Mouse (Mus musculus) CH12.LX (cell line): Measurements from ENCODE around the gene Alpk3. TPM values are rescaled to one million over a fixed set of nuclear protein-coding genes. Genes with fewer than 3 reads are reported as not detected.

Source experiments
- DNase-seq: peaks from one replicate; pipeline ENCODE4 v3.0.0-alpha.2; 2013; ENCODE audit errors: extremely low read depth
- H3K27ac ChIP-seq: 2 replicates; pipeline ENCODE4 v1.5.1; 2012; ENCODE audit warnings: low read depth, mild to moderate bottlenecking, control low read depth, moderate library complexity; ENCODE audit not compliant: insufficient read depth
- H3K27me3 ChIP-seq: replicated peaks from 2 replicates; pipeline ENCODE3; 2012; ENCODE audit warnings: inconsistent platforms
- H3K36me3 ChIP-seq, 2 experiments: replicated peaks in 1 of 2; 2 replicates each; pipeline versions ENCODE3 to v1.6.1; 2012; ENCODE audit warnings: inconsistent platforms in 1 of 2, low read length in 1 of 2, mild to moderate bottlenecking in 1 of 2, mixed read lengths in 1 of 2, moderate library complexity in 1 of 2; ENCODE audit not compliant: control insufficient read depth in 1 of 2, insufficient read depth in 1 of 2
- H3K4me1 ChIP-seq, 2 experiments: 2 replicates each; pipeline ENCODE4 v1.6.1; 2012; ENCODE audit warnings: inconsistent platforms in 1 of 2, moderate library complexity in 1 of 2; ENCODE audit not compliant: insufficient read depth in 2 of 2, control insufficient read depth in 1 of 2
- H3K4me2 ChIP-seq: 2 replicates; pipeline ENCODE4 v1.6.1; 2012; ENCODE audit warnings: low read depth, mild to moderate bottlenecking, control low read depth; ENCODE audit not compliant: poor library complexity, insufficient read depth, severe bottlenecking
- H3K4me3 ChIP-seq, 3 experiments: fragments of 150-350 bp in 1 of 3; sonication (generic) in 1 of 3; replicated peaks in 1 of 3; 2 replicates each; pipeline versions ENCODE3 to v1.5.1; 2011 to 2012; ENCODE audit warnings: low read depth in 2 of 3, low read length in 2 of 3, mild to moderate bottlenecking in 2 of 3, moderate library complexity in 2 of 3, control low read depth in 1 of 3, improper control_type of control experiment in 1 of 3, inconsistent platforms in 1 of 3, mixed read lengths in 1 of 3; ENCODE audit not compliant: poor library complexity in 1 of 3
- H3K79me2 ChIP-seq: replicated peaks from 2 replicates; pipeline ENCODE4 v1.6.1; 2012; ENCODE audit warnings: mild to moderate bottlenecking, moderate library complexity; ENCODE audit not compliant: control insufficient read depth, poor library complexity, insufficient read depth, severe bottlenecking; ENCODE audit errors: extremely low read depth
- H3K9ac ChIP-seq: 2 replicates; pipeline ENCODE4 v1.6.1; 2012; ENCODE audit warnings: low read depth, mild to moderate bottlenecking, control low read depth, moderate library complexity; ENCODE audit not compliant: insufficient read depth
- H3K9me3 ChIP-seq: replicated peaks from 2 replicates; pipeline ENCODE3; 2012; ENCODE audit warnings: low read length, inconsistent platforms, mixed read lengths
- BHLHE40 ChIP-seq: IDR thresholded peaks from 2 replicates; pipeline ENCODE4 v1.6.1; 2011; ENCODE audit warnings: mild to moderate bottlenecking, low read depth, low read length, improper control_type of control experiment
- CHD2 ChIP-seq: IDR thresholded peaks from 2 replicates; pipeline ENCODE4 v1.6.1; 2011; ENCODE audit warnings: low read length, improper control_type of control experiment
- CTCF ChIP-seq, 2 experiments: IDR thresholded peaks in 1 of 2; conservative IDR thresholded peaks in 1 of 2; 2 replicates each; pipeline ENCODE4 v1.5.1; 2011 to 2012; ENCODE audit warnings: low read depth in 2 of 2, low read length in 2 of 2, improper control_type of control experiment in 1 of 2, inconsistent platforms in 1 of 2, mild to moderate bottlenecking in 1 of 2, moderate library complexity in 1 of 2
- E2F4 ChIP-seq: IDR thresholded peaks from 2 replicates; pipeline ENCODE4 v1.6.1; 2011; ENCODE audit warnings: low read depth, low read length, improper control_type of control experiment; ENCODE audit not compliant: insufficient replicate concordance
- ELF1 ChIP-seq: IDR thresholded peaks from 2 replicates; pipeline ENCODE4 v1.6.1; 2014; ENCODE audit warnings: low read depth, mild to moderate bottlenecking, inconsistent platforms, low read length, improper control_type of control experiment
- EP300 ChIP-seq: IDR thresholded peaks from 2 replicates; pipeline ENCODE4 v1.6.1; 2011; ENCODE audit warnings: low read length, improper control_type of control experiment
- ETS1 ChIP-seq: conservative IDR thresholded peaks from 2 replicates; pipeline ENCODE4 v1.6.1; 2012; ENCODE audit warnings: low read depth, mild to moderate bottlenecking, inconsistent platforms, low read length, improper control_type of control experiment, moderate library complexity
- GABPA ChIP-seq: IDR thresholded peaks from 2 replicates; pipeline ENCODE4 v1.6.1; 2012; ENCODE audit warnings: low read depth, low read length, improper control_type of control experiment, inconsistent platforms; ENCODE audit not compliant: insufficient replicate concordance
- HCFC1 ChIP-seq: IDR thresholded peaks from 2 replicates; pipeline ENCODE4 v1.6.1; 2012; ENCODE audit warnings: low read depth, mild to moderate bottlenecking, inconsistent platforms, low read length, improper control_type of control experiment
- IRF4 ChIP-seq: IDR thresholded peaks from 2 replicates; pipeline ENCODE4 v1.6.1; 2014; ENCODE audit warnings: low read depth, mild to moderate bottlenecking, inconsistent platforms, low read length, improper control_type of control experiment
- JUN ChIP-seq: IDR thresholded peaks from 2 replicates; pipeline ENCODE4 v1.6.1; 2011; ENCODE audit warnings: low read depth, mild to moderate bottlenecking, low read length, improper control_type of control experiment, moderate library complexity; ENCODE audit not compliant: insufficient read depth
- JUND ChIP-seq: conservative IDR thresholded peaks from 2 replicates; pipeline ENCODE4 v1.6.1; 2011; ENCODE audit warnings: low read depth, low read length, improper control_type of control experiment
- KAT2A ChIP-seq: IDR thresholded peaks from 2 replicates; pipeline ENCODE4 v1.6.1; 2012; ENCODE audit warnings: low read length, improper control_type of control experiment, inconsistent platforms; ENCODE audit not compliant: insufficient replicate concordance
- MAX ChIP-seq: IDR thresholded peaks from 2 replicates; pipeline ENCODE4 v1.6.1; 2011; ENCODE audit warnings: low read length, improper control_type of control experiment
- MEF2A ChIP-seq: IDR thresholded peaks from 2 replicates; pipeline ENCODE4 v1.6.1; 2014; ENCODE audit warnings: low read depth, mild to moderate bottlenecking, inconsistent platforms, low read length, improper control_type of control experiment, borderline replicate concordance
- MXI1 ChIP-seq: IDR thresholded peaks from 2 replicates; pipeline ENCODE4 v1.6.1; 2011; ENCODE audit warnings: mild to moderate bottlenecking, low read depth, low read length, improper control_type of control experiment
- MYC ChIP-seq: IDR thresholded peaks from 2 replicates; pipeline ENCODE4 v1.6.1; 2011; ENCODE audit warnings: low read depth, mild to moderate bottlenecking, improper control_type of control experiment, low read length
- NELFE ChIP-seq: IDR thresholded peaks from 2 replicates; pipeline ENCODE4 v1.6.1; 2011; ENCODE audit warnings: low read depth, low read length, improper control_type of control experiment
- NRF1 ChIP-seq: IDR thresholded peaks from 2 replicates; pipeline ENCODE4 v1.6.1; 2014; ENCODE audit warnings: low read depth, mild to moderate bottlenecking, inconsistent platforms, low read length, improper control_type of control experiment, moderate library complexity
- PAX5 ChIP-seq: IDR thresholded peaks from 2 replicates; pipeline ENCODE4 v1.6.1; 2012; ENCODE audit warnings: low read length, inconsistent platforms, mixed read lengths
- POLR2A ChIP-seq: IDR thresholded peaks from 2 replicates; pipeline ENCODE4 v1.6.1; 2011; ENCODE audit warnings: low read depth, mild to moderate bottlenecking, improper control_type of control experiment, low read length
- RAD21 ChIP-seq: IDR thresholded peaks from 2 replicates; pipeline ENCODE4 v1.6.1; 2011; ENCODE audit warnings: low read depth, mild to moderate bottlenecking, low read length, improper control_type of control experiment, moderate library complexity
- RCOR1 ChIP-seq: conservative IDR thresholded peaks from 2 replicates; pipeline ENCODE4 v1.6.1; 2012; ENCODE audit warnings: low read depth, mild to moderate bottlenecking, inconsistent platforms, low read length, improper control_type of control experiment
- SMC3 ChIP-seq: IDR thresholded peaks from 2 replicates; pipeline ENCODE4 v1.6.1; 2011; ENCODE audit warnings: low read depth, low read length, improper control_type of control experiment
- TBP ChIP-seq: conservative IDR thresholded peaks from 2 replicates; pipeline ENCODE4 v1.6.1; 2011; ENCODE audit warnings: low read depth, low read length, improper control_type of control experiment
- USF1 ChIP-seq: IDR thresholded peaks from 2 replicates; pipeline ENCODE4 v1.6.1; 2014; ENCODE audit warnings: low read depth, mild to moderate bottlenecking, inconsistent platforms, low read length, improper control_type of control experiment
- ZMIZ1 ChIP-seq: IDR thresholded peaks from 2 replicates; pipeline ENCODE4 v1.6.1; 2012; ENCODE audit warnings: low read depth, mild to moderate bottlenecking, inconsistent platforms, low read length, improper control_type of control experiment
- ZNF384 ChIP-seq: IDR thresholded peaks from 2 replicates; pipeline ENCODE4 v1.6.1; 2012; ENCODE audit warnings: low read depth, low read length, improper control_type of control experiment, inconsistent platforms
- dilution Hi-C: fragments of 300-500 bp; cut with MboI; formaldehyde crosslinking; loops from 2 replicates; pipeline ENCODE4 v1.14.3; 2020; ENCODE audit warnings: low sequenced_read_pairs; ENCODE audit not compliant: extremely low pct_unique_long_range_greater_than_20kb, extremely low pct_ligation_motif_present
- in situ Hi-C: fragments of 300-500 bp; cut with MboI; formaldehyde crosslinking; loops from 3 replicates; pipeline ENCODE4 v1.14.3; 2019; ENCODE audit warnings: low sequenced_read_pairs, low pct_ligation_motif_present, low pct_unique_long_range_greater_than_20kb, mixed read lengths
- polyA plus RNA-seq: library from polyadenylated mRNA; unstranded; fragments of >175 nt; gene quantifications from 2 replicates; pipeline ENCODE4 v1.2.1, GENCODE M21; 2012; ENCODE audit warnings: low read depth; ENCODE audit not compliant: insufficient read length
- total RNA-seq, 2 experiments: library from RNA; depleted of rRNA; stranded (reverse); fragments of 300-350 nt in 1 of 2; fragments of >200 nt in 1 of 2; gene quantifications; 2 replicates each; pipeline ENCODE4 v1.2.3; 2012 to 2014

Gene Alpk3
- total and polyA plus RNA-seq, 3 experiments: 0.13 to 1.1 (median 0.64) TPM

DNA sequence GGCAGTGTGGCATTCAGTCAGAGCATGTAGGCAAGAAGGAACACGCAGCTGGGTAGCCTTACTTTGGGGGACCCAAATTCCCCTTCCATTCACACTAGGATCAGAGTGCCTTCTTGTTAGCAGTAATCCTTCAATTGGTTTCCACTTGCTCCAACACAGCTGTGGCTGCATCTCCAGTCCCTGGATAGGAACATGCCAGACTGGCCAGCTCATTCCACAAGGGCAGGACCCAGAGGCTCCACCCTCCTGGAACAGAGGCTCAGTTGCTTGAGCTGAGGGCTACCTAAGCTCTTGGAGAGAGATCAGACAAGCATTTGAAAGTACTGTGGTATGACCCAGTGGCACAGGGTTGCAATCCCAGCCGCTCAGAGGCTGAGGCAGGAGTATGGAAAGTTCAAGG lies 8.9 kb upstream of the Alpk3 start:
- Histone ChIP-seq H3K4me2 (no peak overlapping the region), H3K79me2 (no peaks in the 10 kb centered on the region), H3K36me3 (peaks cover 5 to 14% of the 10 kb centered on the region in 2 experiments), H3K4me1 (no peaks in the 10 kb centered on the region), H3K9ac (no peak overlapping the region), H3K4me3 (no peak overlapping the region), H3K27ac (no peak overlapping the region), H3K27me3 (no peaks in the 10 kb centered on the region), H3K9me3 (no peaks in the 10 kb centered on the region)
- in situ Hi-C loops: no loop called here
- DNase-seq: no peak
- dilution Hi-C loops: no loop called here
- no peak for TF ChIP-seq HCFC1
- TF ChIP-seq MAX: no peak
- no peak for TF ChIP-seq E2F4
- no peak for TF ChIP-seq PAX5
- TF ChIP-seq RAD21: no peak
- TF ChIP-seq MEF2A: no peak
- no peak for TF ChIP-seq ZMIZ1
- TF ChIP-seq JUND: no peak
- TF ChIP-seq ETS1: no peak
- no peak for TF ChIP-seq ZNF384
- no peak for TF ChIP-seq POLR2A
- TF ChIP-seq BHLHE40: no peak
- no peak for TF ChIP-seq USF1
- TF ChIP-seq TBP: no peak
- TF ChIP-seq EP300: no peak
- TF ChIP-seq SMC3: no peak
- no peak for TF ChIP-seq IRF4
- TF ChIP-seq KAT2A: no peak
- no peak for TF ChIP-seq CTCF (conservative IDR thresholded peaks at IDR 0.05 in 1 of 2, IDR thresholded peaks at IDR 0.05 in 1 of 2; ENCODE audit: low read depth in 2 of 2, low read length in 2 of 2)
- no peak for TF ChIP-seq CHD2

DNA sequence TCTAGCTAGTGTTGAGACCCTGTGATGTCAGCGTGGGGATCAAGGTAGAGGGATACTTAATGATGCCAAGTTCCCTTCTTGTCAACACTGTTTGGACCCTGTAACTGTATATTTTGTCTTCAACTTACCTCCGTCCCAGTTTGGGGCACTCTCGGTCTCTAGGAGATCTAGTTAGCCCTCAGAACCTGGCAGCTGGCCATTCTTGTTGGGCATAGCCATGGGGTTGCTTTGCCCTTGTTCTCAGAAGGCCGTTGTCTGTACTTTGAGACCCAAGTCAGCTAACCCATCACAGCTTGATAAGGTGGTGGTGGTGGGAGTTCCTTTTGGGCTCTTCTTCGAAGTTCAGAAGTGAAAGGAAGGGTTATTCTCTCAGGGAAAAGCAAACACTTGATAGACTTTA lies 7.4 kb upstream of the Alpk3 start:
- in situ Hi-C loops (loop anchor here (25.0 kb wide), 1 partner anchor 313 kb away; no protein-coding TSS in a partner anchor), dilution Hi-C loops (no loop called here)
- Histone ChIP-seq H3K9me3 (no peaks in the 10 kb centered on the region), H3K4me2 (no peak overlapping the region), H3K36me3 (peaks cover 0 to 3% of the 10 kb centered on the region in 2 experiments), H3K4me1 (no peaks in the 10 kb centered on the region), H3K27me3 (no peaks in the 10 kb centered on the region), H3K79me2 (no peaks in the 10 kb centered on the region), H3K9ac (no peak overlapping the region), H3K27ac (no peak overlapping the region), H3K4me3 (no peak overlapping the region)
- TF ChIP-seq JUND (no peak), MYC (no peak), RCOR1 (no peak), KAT2A (no peak), HCFC1 (no peak), MEF2A (no peak), NRF1 (no peak), NELFE (no peak), BHLHE40 (no peak), IRF4 (no peak), GABPA (no peak), JUN (no peak), MXI1 (no peak), RAD21 (no peak), POLR2A (no peak), MAX (no peak), ELF1 (no peak)
- no peak for DNase-seq
